Mouse (Mus musculus) embryonic fibroblast, embryonic 13.5 days (primary cell): ENCODE results near the gene Mrpl4.

Source experiments
- CTCF ChIP-seq: IDR thresholded peaks from 2 replicates; pipeline ENCODE4 v1.5.1; 2011; ENCODE audit warnings: mild to moderate bottlenecking, control low read depth, low read length, moderate library complexity, borderline replicate concordance; ENCODE audit not compliant: insufficient read depth
- POLR2A ChIP-seq: IDR thresholded peaks from 2 replicates; pipeline ENCODE4 v1.6.1; 2011; ENCODE audit warnings: low read depth, mild to moderate bottlenecking, control low read depth, low read length, moderate library complexity

DNA sequence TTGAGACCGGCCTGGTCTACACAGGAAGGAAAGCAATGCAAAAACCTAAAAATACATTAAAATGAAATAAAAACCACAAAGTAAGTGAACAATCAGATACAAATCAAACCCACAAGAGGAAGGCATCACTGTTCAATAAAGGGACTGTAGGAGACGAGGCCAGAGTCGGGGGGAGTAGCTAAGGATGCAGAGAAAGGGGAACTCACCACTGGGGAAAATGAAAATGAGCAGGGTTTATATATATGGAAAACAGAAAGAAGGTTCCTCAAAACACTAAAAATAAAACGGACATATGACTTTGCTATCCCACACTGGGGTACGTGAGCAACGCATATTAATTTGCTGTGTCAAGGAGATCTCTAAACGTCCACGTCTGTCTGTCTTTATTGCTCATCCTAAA, 5.5 kb upstream of the Mrpl4 start:
- TF ChIP-seq POLR2A, result no peak
- no peak for TF ChIP-seq CTCF
